Mouse (Mus musculus): ENCODE measurements at regions not wholly inside any gene's neighbourhood (a gene's known extent, or its start where the extent isn't known, plus 50 kb on each side); places are given as distances from the start of the nearest gene placed in this dataset.

- TF ChIP-seq POLR2A (IDR thresholded peaks at IDR 0.05; ENCODE audit: borderline replicate concordance, low read depth, low read length) = no peak
- no peak for TF ChIP-seq CTCF (IDR thresholded peaks at IDR 0.05; ENCODE audit: low read depth, low read length)
These were observed 100.7 kb upstream of the 4933415F23Rik start for GRCm38 (mm10) chr1:23202511-23203435.

All from bone marrow macrophage, adult 2 months (primary cell).